Mouse (Mus musculus) erythroid progenitor cell, adult 5-6 weeks (primary cell): ENCODE measurements at regions not wholly inside any gene's neighbourhood (a gene's known extent, or its start where the extent isn't known, plus 50 kb on each side); places are given as distances from the start of the nearest gene placed in this dataset.

ENCODE experiments used
- ATAC-seq: replicated peaks from 2 replicates; pipeline ENCODE4 v1.8.0; 2016; ENCODE audit warnings: moderate number of reproducible peaks, mild to moderate bottlenecking, moderate TSS enrichment, inconsistent platforms; ENCODE audit not compliant: poor library complexity, low FRiP score, severe bottlenecking

DNA sequence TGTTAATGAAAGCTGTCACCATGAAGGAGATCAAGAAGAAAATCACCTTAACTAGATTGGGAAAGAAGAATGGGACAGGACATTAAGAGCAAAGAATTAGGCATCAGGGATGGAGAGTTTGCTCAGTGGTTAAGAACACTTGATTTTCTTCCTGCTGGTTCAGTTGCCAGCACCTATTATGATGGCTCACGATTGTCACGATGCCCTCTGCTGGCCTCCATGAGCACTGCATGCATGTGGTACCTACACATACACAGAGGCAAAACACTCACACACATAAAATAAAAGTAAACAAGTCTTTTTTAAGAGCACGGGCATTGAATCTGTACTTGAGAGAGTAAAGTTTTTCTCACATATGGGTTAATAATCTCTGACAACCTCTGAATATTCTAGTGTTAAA, 88.1 kb upstream of the Elac2 start:
- 0 out of 2 replicates have a peak, but pooled peaks have one; percentile 46 for ATAC-seq

DNA sequence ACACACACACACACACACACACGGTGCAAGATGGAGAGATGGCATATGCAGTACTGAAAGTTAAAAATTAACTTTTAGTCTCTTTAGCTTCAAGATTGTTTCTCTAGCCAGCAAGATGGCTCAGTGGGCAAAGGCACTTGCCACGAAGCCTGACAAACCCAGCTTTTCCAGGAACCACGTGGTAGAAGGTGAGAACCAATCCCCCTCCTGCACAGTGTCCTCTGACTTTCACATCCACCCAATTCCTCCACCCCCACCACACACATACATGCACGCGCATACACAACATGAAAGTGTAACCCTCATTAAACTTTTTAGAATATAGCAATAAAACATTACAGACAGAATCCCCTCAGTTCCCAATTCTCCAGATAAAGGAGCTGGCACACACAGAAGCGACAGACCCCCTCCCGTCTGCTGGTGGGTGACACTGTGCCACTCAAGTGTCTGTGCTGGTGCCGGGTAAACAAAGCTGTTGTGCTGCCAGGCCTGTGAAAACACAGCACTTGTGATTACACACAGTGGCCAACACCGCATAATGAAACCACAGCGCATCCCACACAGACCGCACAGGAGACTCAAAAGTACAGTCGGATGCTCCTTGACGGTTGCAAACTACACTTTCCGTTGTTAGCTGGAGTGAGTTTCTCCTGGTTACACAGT, 82.9 kb upstream of the Elac2 start:
- ATAC-seq: no peak

DNA sequence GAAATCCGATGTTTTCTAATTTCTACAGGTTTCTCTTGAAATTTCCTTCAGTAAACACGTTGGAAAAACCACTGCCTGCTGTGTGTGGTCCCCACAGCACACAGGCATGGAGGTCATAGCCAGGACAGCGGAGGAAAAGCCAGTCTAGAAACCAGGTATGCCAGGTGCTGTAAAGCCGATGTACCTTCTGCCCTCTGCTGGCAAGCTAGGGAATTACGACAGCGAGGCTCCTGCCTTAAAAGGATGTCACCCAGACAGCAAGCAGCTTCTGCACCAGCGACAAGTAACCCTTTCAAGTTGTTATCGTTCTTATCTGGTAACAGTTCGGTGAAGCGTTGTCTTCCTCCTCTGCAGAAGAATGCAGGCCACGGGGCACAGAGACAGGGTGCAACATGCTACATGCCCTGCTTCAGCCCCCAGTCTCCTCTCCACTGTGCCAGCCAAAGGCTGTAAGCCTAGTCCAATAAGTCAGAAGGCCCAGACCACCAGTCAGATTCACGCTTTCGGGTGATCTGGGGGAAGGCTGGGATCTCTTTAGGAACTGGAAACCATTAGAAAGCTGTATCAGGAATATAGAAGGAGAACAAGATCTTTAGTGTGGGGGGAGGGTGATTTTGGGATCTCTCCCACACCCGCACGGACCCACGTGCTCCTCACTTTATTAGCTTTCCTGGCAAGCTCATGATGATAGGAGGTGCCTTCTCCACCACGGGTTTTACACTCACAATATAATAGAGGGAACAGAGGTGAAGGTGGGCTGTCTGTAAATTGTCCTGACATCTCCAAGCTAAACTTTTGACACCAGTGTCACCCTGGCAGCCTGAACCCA, 79.9 kb upstream of the Elac2 start:
- ATAC-seq: peak; percentile 67

DNA sequence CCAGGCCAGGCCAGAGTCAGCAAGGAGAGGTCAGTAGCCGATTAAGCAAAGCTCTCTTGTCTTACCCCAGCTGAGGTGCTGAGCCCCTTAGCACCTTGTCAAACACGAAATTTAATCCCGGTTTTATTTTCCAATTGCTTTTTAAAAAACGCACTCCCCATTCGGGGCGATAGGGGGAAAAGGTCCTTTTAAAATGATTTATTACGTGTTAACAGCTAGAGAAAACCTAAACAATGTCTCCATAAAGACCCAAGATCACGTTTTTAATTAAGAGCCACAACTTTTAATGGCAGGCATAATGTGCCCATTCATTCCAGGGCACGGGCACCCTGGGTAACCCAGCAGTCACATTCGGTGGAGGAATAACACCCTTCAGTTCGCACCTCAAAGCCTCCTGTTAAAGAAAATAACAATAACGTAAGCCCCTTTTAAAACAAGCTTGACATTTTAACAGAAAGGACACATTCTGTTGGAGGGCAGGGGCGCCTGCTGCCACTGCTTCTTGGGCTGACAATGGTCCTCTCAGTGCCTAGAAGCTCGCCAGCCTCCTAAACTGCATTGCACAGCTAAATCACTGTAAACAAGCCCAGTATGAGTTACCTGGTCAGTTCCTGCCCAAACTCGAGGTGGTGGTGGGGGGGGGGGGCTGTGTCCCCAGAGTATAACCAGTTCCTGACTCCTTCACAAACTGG, 79.1 kb upstream of the Elac2 start:
- ATAC-seq: no peak

DNA sequence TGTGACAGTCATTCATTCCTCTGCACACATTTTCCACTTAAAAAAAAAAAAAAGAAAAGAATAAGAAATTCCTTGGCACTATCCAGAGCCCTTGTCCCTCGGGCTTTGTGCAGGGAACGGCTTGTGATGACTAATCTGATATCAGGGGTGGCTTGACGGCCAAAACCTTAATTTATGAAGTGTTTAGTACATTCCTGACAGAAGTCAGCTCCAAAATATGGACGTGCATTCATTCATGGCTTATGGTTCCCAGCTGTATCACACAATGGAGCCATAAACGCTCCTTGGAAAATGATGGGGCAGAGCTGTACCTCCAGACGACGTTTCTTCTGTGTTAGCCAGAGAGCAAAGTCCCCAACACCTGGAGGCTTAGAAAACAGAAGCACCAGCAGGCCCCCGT, 62.1 kb upstream of the Elac2 start:
- ATAC-seq: no peak

DNA sequence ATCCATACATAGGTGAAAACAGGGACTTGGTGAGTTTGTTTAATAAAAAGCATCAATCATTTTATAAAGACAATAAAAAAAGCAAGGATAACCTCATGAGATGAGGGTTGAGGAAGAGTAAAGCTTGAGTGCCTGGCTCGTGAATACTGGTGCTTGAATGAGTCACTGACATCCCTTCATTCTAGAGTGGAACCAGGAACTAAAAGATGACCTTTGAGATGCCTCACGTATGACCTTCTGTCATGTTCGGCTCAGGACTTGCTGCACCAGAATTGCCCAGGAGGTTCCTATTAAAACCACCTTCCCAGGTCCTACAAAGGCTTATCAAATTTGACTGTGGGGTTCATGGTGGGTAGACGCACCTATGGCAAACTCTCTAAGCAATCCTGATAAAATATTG, 61.5 kb upstream of the Elac2 start:
- no peak for ATAC-seq

DNA sequence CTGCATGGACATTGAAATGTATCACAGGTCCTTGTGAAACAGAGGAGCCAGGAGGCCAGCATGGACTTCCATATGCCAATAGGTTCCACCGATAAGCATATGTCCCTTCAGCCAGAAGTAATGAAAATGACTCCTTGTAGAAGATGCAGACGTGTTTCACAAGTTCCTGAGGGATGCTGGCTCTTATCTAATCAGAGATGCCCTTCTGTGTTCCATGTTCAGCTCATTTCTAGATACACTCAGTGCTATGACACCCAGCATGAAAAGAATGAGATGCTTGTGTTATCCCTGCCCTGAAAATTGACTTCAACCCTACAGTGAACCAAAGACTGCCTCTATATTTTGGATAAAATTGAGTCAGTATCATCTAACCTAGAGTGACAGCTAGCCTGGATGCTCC, 53.8 kb upstream of the Elac2 start:
- ATAC-seq: no peak

DNA sequence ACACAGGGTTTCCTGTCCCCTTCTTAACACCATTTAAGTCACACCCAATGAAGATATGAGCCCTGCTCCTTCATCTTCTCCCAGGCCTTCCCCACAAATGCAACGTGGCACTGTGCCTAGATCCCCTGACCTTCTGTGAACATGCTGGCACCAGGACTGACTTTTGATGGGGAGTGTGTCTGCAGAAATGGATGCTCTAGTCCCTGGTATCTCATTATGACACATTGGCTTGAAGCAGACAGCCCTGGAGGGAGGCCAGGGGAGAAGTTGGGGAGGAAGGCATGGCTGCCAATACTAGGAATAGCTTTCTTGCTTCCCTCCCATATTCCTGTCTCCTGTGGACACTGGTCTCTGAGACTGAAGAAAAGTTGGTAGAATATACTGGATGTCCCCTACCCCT, 52.9 kb upstream of the Elac2 start:
- ATAC-seq: no peak
